1 mouse cellular context compared by ENCODE assay signal in the genomic region with DNA sequence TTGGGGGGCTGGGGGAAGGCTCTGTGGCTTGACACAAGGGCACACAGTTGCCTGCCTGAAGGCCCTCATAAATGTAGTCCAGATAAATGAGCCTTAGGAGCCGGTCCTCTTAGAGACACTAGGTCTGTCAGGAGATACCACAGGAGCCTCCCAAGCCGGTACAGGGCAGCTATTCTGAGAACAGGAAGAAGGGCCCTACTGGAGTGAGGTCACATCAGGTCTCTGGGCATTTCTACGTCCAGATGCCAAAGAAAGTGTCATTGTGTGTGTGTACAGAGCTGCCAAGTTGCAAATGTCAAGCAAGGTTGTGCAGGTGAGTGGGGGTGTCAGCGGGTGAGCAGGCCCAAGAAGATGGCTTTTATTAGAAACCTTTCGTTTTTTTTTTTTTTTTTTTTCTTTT.
TF ChIP-seq lines count a peak whose summit lies in the region.

No protein-coding gene starts in this region.

TF ChIP-seq in CH12.LX, 34 proteins besides CTCF, POLR2A, EP300 and RAD21:
- TF ChIP-seq MAFK (IDR thresholded peaks at IDR 0.05; ENCODE audit: insufficient replicate concordance, low read length) (no peak), ZNF384 (IDR thresholded peaks at IDR 0.05; ENCODE audit: low read depth, low read length) (peak; percentile 36; the same call in 1 of the 2 replicates)
